Mouse (Mus musculus) limb, embryonic 10.5 days (tissue): ENCODE data around the gene Gm13278. TPM values are rescaled to one million over a fixed set of nuclear protein-coding genes. Genes with fewer than 3 reads are reported as not detected.
"Not testable (repeated sequence)": the region's sequence is repeated elsewhere in the genome, so short reads cannot be mapped to it uniquely, and the experiment has no call there.

ENCODE experiments used
- DNase-seq: peaks from one replicate; pipeline ENCODE4 v3.0.0-alpha.2; 2017; ENCODE audit warnings: low spot score
- H3K27ac ChIP-seq: fragments of 300-500 bp; sonication (generic); 2 replicates; pipeline ENCODE4 v1.5.1; 2016; ENCODE audit warnings: mild to moderate bottlenecking
- H3K27me3 ChIP-seq: fragments of 300-500 bp; sonication (generic); 2 replicates; pipeline ENCODE4 v1.6.1; 2016; ENCODE audit warnings: low read depth, mild to moderate bottlenecking; ENCODE audit not compliant: poor library complexity, severe bottlenecking
- H3K36me3 ChIP-seq: fragments of 300-500 bp; sonication (generic); 2 replicates; pipeline ENCODE4 v1.6.1; 2016; ENCODE audit warnings: mild to moderate bottlenecking, moderate library complexity
- H3K4me1 ChIP-seq: fragments of 300-500 bp; sonication (generic); 2 replicates; pipeline ENCODE4 v1.6.1; 2016
- H3K4me3 ChIP-seq: fragments of 300-500 bp; sonication (generic); 2 replicates; pipeline ENCODE4 v1.5.1; 2016; ENCODE audit warnings: mild to moderate bottlenecking, moderate library complexity
- H3K9me3 ChIP-seq: fragments of 300-500 bp; sonication (generic); replicated peaks from 2 replicates; pipeline ENCODE4 v1.6.1; 2016; ENCODE audit warnings: mild to moderate bottlenecking
- WGBS: fragments of 180-500 bp; shearing (Covaris S2); methylation state at CpG from one replicate; pipeline ENCODE4 v1.1.7; 2016; 5-methylcytosine and 5-hydroxymethylcytosine counted together
- polyA plus RNA-seq: library from polyadenylated mRNA; unstranded; fragments of >200 nt; fragmentation: Nextera tagmentation; extraction: Ambion mirVana; gene quantifications from 2 replicates; pipeline ENCODE4 v1.2.1, GENCODE M21; 2016

Gene Gm13278
- polyA plus RNA-seq, 1 experiment from 2014 or later: not detected

- H3K4me3 ChIP-seq: peak overlapping the region; percentile 37
- WGBS: 2% methylated on average over 35 of the region's 42 CpGs
- peak; percentile 62 for DNase-seq
- H3K27me3 ChIP-seq, H3K4me1 ChIP-seq, H3K36me3 ChIP-seq, H3K9me3 ChIP-seq: not testable (repeated sequence)
- peak overlapping the region; percentile 42; the same call in 1 of the 2 replicates for H3K27ac ChIP-seq
These were observed 27.8 kb upstream of the Gm13278 start for GRCm38 (mm10) chr4:88763384-88764018.

GRCm38 (mm10) chr4:88773534-88773933, 17.8 kb upstream of the Gm13278 start, which contains the start of gene Gm13290:
Gene Gm13290, plus strand, starts transcription at chr4:88773834.
- H3K4me1 ChIP-seq, H3K9me3 ChIP-seq, H3K27me3 ChIP-seq, DNase-seq, H3K27ac ChIP-seq, H3K4me3 ChIP-seq, H3K36me3 ChIP-seq: not testable (repeated sequence)
- WGBS: no CpG with 5 or more reads among the region's 32 CpGs

- H3K9me3 ChIP-seq, H3K4me3 ChIP-seq, H3K27ac ChIP-seq, H3K36me3 ChIP-seq, H3K4me1 ChIP-seq, DNase-seq, H3K27me3 ChIP-seq: not testable (repeated sequence)
- no CpG with 5 or more reads among the region's 29 CpGs for WGBS
These were observed 14.7 kb upstream of the Gm13278 start, which contains the start of gene Gm13289 for GRCm38 (mm10) chr4:88776622-88777021. Gene Gm13289, plus strand, starts transcription at chr4:88776922.

- no CpG with 5 or more reads among the region's 29 CpGs for WGBS
- not testable (repeated sequence) for DNase-seq, H3K4me1 ChIP-seq, H3K9me3 ChIP-seq, H3K27ac ChIP-seq, H3K4me3 ChIP-seq, H3K27me3 ChIP-seq, H3K36me3 ChIP-seq
These were observed 11.8 kb upstream of the Gm13278 start, which contains the start of gene Gm13272 for GRCm38 (mm10) chr4:88779550-88779949. Gene Gm13272, plus strand, starts transcription at chr4:88779850.

- WGBS: 54% methylated on average over 16 of the region's 18 CpGs
- H3K9me3 ChIP-seq, H3K27ac ChIP-seq, H3K27me3 ChIP-seq, H3K36me3 ChIP-seq, H3K4me1 ChIP-seq, H3K4me3 ChIP-seq, DNase-seq: not testable (repeated sequence)
These were observed 11.0 kb upstream of the Gm13278 start for GRCm38 (mm10) chr4:88780320-88780719.

- not testable (repeated sequence) for H3K27me3 ChIP-seq, H3K36me3 ChIP-seq, H3K4me1 ChIP-seq, DNase-seq, H3K9me3 ChIP-seq, H3K27ac ChIP-seq
- H3K4me3 ChIP-seq: peak within 1 kb of the TSS; percentile 31; the same call in 1 of the 2 replicates
- 18% methylated on average over 4 of the region's 7 CpGs for WGBS
These were observed 9.5 kb upstream of the Gm13278 start, which contains the start of gene Ifnz for GRCm38 (mm10) chr4:88781831-88782230. Gene Ifnz, plus strand, starts transcription at chr4:88782131.

- H3K4me1 ChIP-seq, H3K27me3 ChIP-seq, H3K36me3 ChIP-seq, DNase-seq, H3K9me3 ChIP-seq, H3K27ac ChIP-seq: not testable (repeated sequence)
- H3K4me3 ChIP-seq: peak overlapping the region; percentile 31; the same call in 1 of the 2 replicates
- WGBS: 0% methylated on average over 16 of the region's 31 CpGs
These were observed 9.0 kb upstream of the Gm13278 start for GRCm38 (mm10) chr4:88782335-88782734.

GRCm38 (mm10) chr4:88785409-88785808, 5.9 kb upstream of the Gm13278 start, which contains the start of gene Gm13276:
Gene Gm13276, plus strand, starts transcription at chr4:88785709.
- not testable (repeated sequence) for H3K4me1 ChIP-seq, H3K36me3 ChIP-seq, H3K27me3 ChIP-seq, H3K4me3 ChIP-seq, DNase-seq, H3K27ac ChIP-seq, H3K9me3 ChIP-seq
- no CpG with 5 or more reads among the region's 27 CpGs for WGBS

GRCm38 (mm10) chr4:88788402-88788801, 2.9 kb upstream of the Gm13278 start, which contains the start of gene Gm13277:
Gene Gm13277, plus strand, starts transcription at chr4:88788632.
- DNase-seq, H3K36me3 ChIP-seq, H3K27me3 ChIP-seq, H3K27ac ChIP-seq, H3K4me1 ChIP-seq, H3K4me3 ChIP-seq, H3K9me3 ChIP-seq: not testable (repeated sequence)
- WGBS: 0% methylated on average over 4 of the region's 28 CpGs

GRCm38 (mm10) chr4:88793936-88794675, 2.8 kb downstream of the Gm13278 start, which contains the start of gene Gm13275:
Gene Gm13275, plus strand, starts transcription at chr4:88794487.
- not testable (repeated sequence) for H3K27ac ChIP-seq, H3K9me3 ChIP-seq, DNase-seq, H3K4me1 ChIP-seq, H3K27me3 ChIP-seq, H3K36me3 ChIP-seq, H3K4me3 ChIP-seq
- WGBS: 2% methylated on average over 21 of the region's 52 CpGs

- WGBS: no CpG with 5 or more reads among the region's 28 CpGs
- DNase-seq, H3K27me3 ChIP-seq, H3K9me3 ChIP-seq, H3K36me3 ChIP-seq, H3K4me1 ChIP-seq, H3K27ac ChIP-seq, H3K4me3 ChIP-seq: not testable (repeated sequence)
These were observed 5.7 kb downstream of the Gm13278 start, which contains the start of gene Gm13279 for GRCm38 (mm10) chr4:88797097-88797496. Gene Gm13279, plus strand, starts transcription at chr4:88797397.

GRCm38 (mm10) chr4:88799365-88799764, 8.0 kb downstream of the Gm13278 start, which contains the start of gene Gm13285:
Gene Gm13285, plus strand, starts transcription at chr4:88799665.
- H3K27me3 ChIP-seq, H3K4me1 ChIP-seq, H3K9me3 ChIP-seq, H3K4me3 ChIP-seq, H3K27ac ChIP-seq, H3K36me3 ChIP-seq, DNase-seq: not testable (repeated sequence)
- 9% methylated on average over 6 of the region's 7 CpGs for WGBS

- DNase-seq: not testable (repeated sequence)
- peaks cover 10% of the 10 kb centered on the region for H3K27me3 ChIP-seq
- WGBS: no CpG with 5 or more reads among the region's 29 CpGs
These were observed 11.6 kb downstream of the Gm13278 start, which contains the start of gene Gm13287 for GRCm38 (mm10) chr4:88802954-88803353. Gene Gm13287, plus strand, starts transcription at chr4:88803254.

More at GRCm38 (mm10) chr4:88802954-88803353, 11.6 kb downstream of the Gm13278 start, which contains the start of gene Gm13287:
- H3K9me3 ChIP-seq, H3K27ac ChIP-seq, H3K4me1 ChIP-seq, H3K4me3 ChIP-seq, H3K36me3 ChIP-seq: not testable (repeated sequence)
